Mouse (Mus musculus) adrenal gland, postnatal 4 days (tissue): ENCODE results near the gene Stk11. TPM values are rescaled to one million over a fixed set of nuclear protein-coding genes. Genes with fewer than 3 reads are reported as not detected.

ENCODE experiments used
- total RNA-seq, 2 experiments: library from RNA; stranded (reverse); gene quantifications; 2 replicates each; pipeline ENCODE4 v1.2.3; 2021

Stk11 gene
- total RNA-seq, 2 experiments from 2014 or later: 130 to 139 TPM

Other genes starting within 250 kb of the Stk11 start
- gene Prtn3, start 241.3 kb upstream of the Stk11 start, total RNA-seq: 1 to 10 TPM; 2.2 to 7.0 TPM
- 10 to 100 TPM in 1 of 2 experiments, 1 to 10 TPM in 1; 8.6 to 14.8 TPM for gene Plppr3, start 241.2 kb upstream of the Stk11 start, total RNA-seq
- gene Elane, start 229.6 kb upstream of the Stk11 start, total RNA-seq: 1 to 10 TPM in 1 of 2 experiments, under 1 TPM in 1; 0.92 to 5.7 TPM
- gene Cfd, start 224.9 kb upstream of the Stk11 start, total RNA-seq: 10 to 100 TPM; 13.7 to 25.6 TPM
- gene Med16, start 206.9 kb upstream of the Stk11 start, total RNA-seq: 10 to 100 TPM; 64.1 to 64.7 TPM
- gene Gm26602, start 204.9 kb upstream of the Stk11 start, total RNA-seq: not detected
- 1 to 10 TPM in 1 of 2 experiments, under 1 TPM in 1; 0.87 to 1.6 TPM for gene Kiss1r, start 198.8 kb upstream of the Stk11 start, total RNA-seq
- 100 to 1,000 TPM; 119 to 133 TPM for gene R3hdm4, start 194.6 kb upstream of the Stk11 start, total RNA-seq
- gene Arid3a, start 188.8 kb upstream of the Stk11 start, total RNA-seq: 10 to 100 TPM; 12.6 to 15.9 TPM
- gene Wdr18, start 155.7 kb upstream of the Stk11 start, total RNA-seq: 10 to 100 TPM; 42.6 to 45.3 TPM
- under 1 TPM; 0.25 to 0.39 TPM for gene Grin3b, start 145.1 kb upstream of the Stk11 start, total RNA-seq
- gene Tmem259, start 131.5 kb upstream of the Stk11 start, total RNA-seq: 100 to 1,000 TPM; 146 to 147 TPM
- gene Cnn2, start 127.2 kb upstream of the Stk11 start, total RNA-seq: 10 to 100 TPM; 40.9 to 48.7 TPM
- gene Abca7, start 119.3 kb upstream of the Stk11 start, total RNA-seq: 10 to 100 TPM; 21.9 to 23.0 TPM
- 1 to 10 TPM; 7.1 to 8.5 TPM for gene Arhgap45, start 99.2 kb upstream of the Stk11 start, total RNA-seq
- gene Polr2e, start 76.0 kb upstream of the Stk11 start, total RNA-seq: 100 to 1,000 TPM; 103 to 112 TPM
- gene Gpx4, start 68.6 kb upstream of the Stk11 start, total RNA-seq: 100 to 1,000 TPM; 576 to 622 TPM
- 10 to 100 TPM; 51.7 to 53.2 TPM for gene Sbno2, start 10.2 kb upstream of the Stk11 start, total RNA-seq
- gene Atp5d, start 22.8 kb downstream of the Stk11 start, total RNA-seq: 100 to 1,000 TPM; 401 to 425 TPM
- 10 to 100 TPM; 49.1 to 72.7 TPM for gene Cbarp, start 25.0 kb downstream of the Stk11 start, total RNA-seq
- 100 to 1,000 TPM; 113 to 124 TPM for gene Midn, start 32.5 kb downstream of the Stk11 start, total RNA-seq
- 100 to 1,000 TPM; 296 to 322 TPM for gene Cirbp, start 50.2 kb downstream of the Stk11 start, total RNA-seq
- gene 1600002K03Rik, start 57.1 kb downstream of the Stk11 start, total RNA-seq: 1 to 10 TPM; 7.5 to 8.8 TPM
- 1 to 10 TPM; 6.5 to 7.5 TPM for gene Efna2, start 63.7 kb downstream of the Stk11 start, total RNA-seq
- gene Mum1, start 110.6 kb downstream of the Stk11 start, total RNA-seq: 10 to 100 TPM; 48.9 to 50.4 TPM
- gene Ndufs7, start 133.3 kb downstream of the Stk11 start, total RNA-seq: 100 to 1,000 TPM; 208 to 225 TPM
- 100 to 1,000 TPM; 181 to 214 TPM for gene Gamt, start 145.2 kb downstream of the Stk11 start, total RNA-seq
- 100 to 1,000 TPM; 180 to 181 TPM for gene Dazap1, start 145.7 kb downstream of the Stk11 start, total RNA-seq
- gene Rps15, start 176.7 kb downstream of the Stk11 start, total RNA-seq: 1,000 to 10,000 TPM; 1,413 to 1,504 TPM
- gene Apc2, start 180.2 kb downstream of the Stk11 start, total RNA-seq: 10 to 100 TPM in 1 of 2 experiments, 1 to 10 TPM in 1; 9.9 to 10.4 TPM
- gene 2310011J03Rik, start 204.7 kb downstream of the Stk11 start, total RNA-seq: 10 to 100 TPM; 30.8 to 31.2 TPM
- gene Pcsk4, start 213.7 kb downstream of the Stk11 start, total RNA-seq: 1 to 10 TPM; 7.7 to 7.8 TPM
- 10 to 100 TPM; 13.1 to 26.7 TPM for gene Reep6, start 214.2 kb downstream of the Stk11 start, total RNA-seq
- 10 to 100 TPM; 12.8 to 13.2 TPM for gene Adamtsl5, start 232.6 kb downstream of the Stk11 start, total RNA-seq
- gene Plk5, start 240.7 kb downstream of the Stk11 start, total RNA-seq: under 1 TPM in 1 of 2 experiments, not detected in 1; 0.36 TPM